Mouse (Mus musculus) C2C12 (cell line): ENCODE measurements around the gene Psip1.

Experiments used
- CEBPB ChIP-seq: IDR thresholded peaks from one replicate; pipeline ENCODE4 v1.6.1; 2011; ENCODE audit warnings: low read depth, mild to moderate bottlenecking, control low read depth, moderate library complexity
- CTCF ChIP-seq: IDR thresholded peaks from one replicate; pipeline ENCODE4 v1.5.1; 2011; ENCODE audit not compliant: control insufficient read depth, insufficient read depth, insufficient read length
- USF1 ChIP-seq: IDR thresholded peaks from one replicate; pipeline ENCODE4 v1.6.1; 2011; ENCODE audit warnings: low read depth, mild to moderate bottlenecking, control low read depth, moderate library complexity

DNA sequence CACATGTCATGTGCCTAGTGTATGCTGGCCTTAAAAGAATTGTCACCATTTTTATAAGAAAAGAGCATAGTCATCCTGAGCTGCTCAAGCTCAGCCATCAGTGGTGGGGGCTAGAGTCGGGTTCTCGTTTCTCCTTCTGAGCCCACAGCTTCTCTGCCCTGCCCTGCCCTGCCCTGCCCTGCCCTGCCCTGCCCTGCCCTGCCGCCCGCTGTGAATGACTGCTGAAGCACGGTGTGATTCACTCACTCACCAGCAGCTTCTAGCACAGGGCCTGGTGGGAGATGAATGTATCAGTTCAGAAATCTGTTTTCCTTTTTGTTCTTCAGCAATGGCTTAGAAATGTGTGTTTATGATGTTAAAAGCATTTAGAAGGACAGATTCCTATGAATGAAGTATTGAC is 47.2 kb downstream of the Psip1 start:
- TF ChIP-seq CEBPB = no peak
- no peak for TF ChIP-seq CTCF
- TF ChIP-seq USF1 = no peak
